13 mouse cellular contexts compared by ENCODE assay signal in the genomic region with DNA sequence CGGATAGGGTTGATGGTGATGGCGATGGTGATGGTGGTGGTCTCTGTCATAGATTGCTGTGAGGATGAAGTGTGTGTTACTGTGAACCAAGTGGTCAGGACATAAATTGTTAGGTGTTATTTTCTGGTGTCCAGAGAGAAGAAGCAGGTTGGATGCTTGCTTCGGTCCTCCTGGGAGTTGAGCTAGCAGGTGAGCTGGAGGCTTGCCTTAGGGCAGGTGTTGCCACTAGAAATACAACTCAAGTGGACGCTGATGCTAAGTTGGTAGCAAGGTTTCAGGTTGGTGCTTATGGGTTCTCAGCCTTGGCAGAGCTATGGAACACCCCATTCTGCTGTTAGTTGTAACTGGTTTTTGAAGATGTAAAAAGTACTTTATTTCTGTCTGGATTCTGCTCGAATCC.
"Had no signal": no experiment of that assay in that cellular context is flagged by ENCODE, and none has a peak within 500 bp of the region (broad histone marks: within the 10 kb centered on the region; RNA-seq: fewer than 3 reads in every experiment).

No protein-coding gene starts in this region.

- H3K4me2 ChIP-seq: limb, embryonic 13.5 days; midbrain, embryonic 11.5 days; midbrain, embryonic 15.5 days; neural tube, embryonic 13.5 days had no signal

- ATAC-seq: midbrain, embryonic 15.5 days had no signal

- H3K36me3 ChIP-seq: limb, embryonic 13.5 days; midbrain, embryonic 15.5 days; neural tube, embryonic 13.5 days had no signal

- H3K9me3 ChIP-seq: limb, embryonic 13.5 days; midbrain, embryonic 15.5 days; neural tube, embryonic 13.5 days had no signal

- H3K27me3 ChIP-seq: limb, embryonic 13.5 days; midbrain, embryonic 15.5 days; neural tube, embryonic 13.5 days had no signal

- DNase-seq: kidney, adult 11 months; kidney, postnatal 10 days; kidney, postnatal 4 days; left cerebral cortex, postnatal 4 days; retina, postnatal 1 day; right cerebral cortex, postnatal 4 days; spleen, adult 18-20 months; thymus, adult 18-20 months; thymus, postnatal 36 days had no signal

- H3K27ac ChIP-seq: limb, embryonic 13.5 days; midbrain, embryonic 15.5 days; neural tube, embryonic 13.5 days had no signal

- H3K4me3 ChIP-seq: limb, embryonic 13.5 days; midbrain, embryonic 15.5 days; neural tube, embryonic 13.5 days had no signal

- H3K9ac ChIP-seq: limb, embryonic 13.5 days; midbrain, embryonic 15.5 days; neural tube, embryonic 13.5 days had no signal
